Mouse (Mus musculus) liver, embryonic 14.5 days (tissue): ENCODE data around the gene Gss. TPM values are rescaled to one million over a fixed set of nuclear protein-coding genes. Genes with fewer than 3 reads are reported as not detected.

Experiments used
- ATAC-seq: fragments of 200-750 bp; cut with Nextera tagmentation; 2 replicates; pipeline ENCODE4 v1.8.0; 2017; ENCODE audit warnings: moderate number of reproducible peaks, mild to moderate bottlenecking, moderate library complexity; ENCODE audit not compliant: insufficient read depth
- DNase-seq, 3 experiments: peaks; one replicate each; pipeline ENCODE4 v3.0.0-alpha.2; 2012 to 2013; ENCODE audit warnings: low read depth in 3 of 3, low spot score in 3 of 3
- H3K27ac ChIP-seq: fragments of 300-500 bp; sonication (generic); 2 replicates; pipeline ENCODE4 v1.5.1; 2014; ENCODE audit warnings: moderate library complexity, mild to moderate bottlenecking, control low read depth, inconsistent platforms
- H3K27me3 ChIP-seq: fragments of 300-500 bp; sonication (generic); 2 replicates; pipeline ENCODE4 v1.6.1; 2014; ENCODE audit warnings: mild to moderate bottlenecking, low read length, moderate library complexity; ENCODE audit not compliant: control insufficient read depth, insufficient read depth
- H3K36me3 ChIP-seq: fragments of 300-500 bp; sonication (generic); replicated peaks from 2 replicates; pipeline ENCODE4 v1.6.1; 2014; ENCODE audit warnings: low read depth; ENCODE audit not compliant: control insufficient read depth, insufficient read depth
- H3K4me1 ChIP-seq, 2 experiments: fragments of 200-500 bp in 1 of 2; fragments of 300-500 bp in 1 of 2; sonication (generic) in 1 of 2; replicated peaks; 2 replicates each; pipeline ENCODE4 v1.6.1; 2012 to 2014; ENCODE audit warnings: antibody characterized with exemption in 1 of 2, inconsistent platforms in 1 of 2, low read length in 1 of 2; ENCODE audit not compliant: control insufficient read depth in 2 of 2, insufficient read depth in 2 of 2
- H3K4me2 ChIP-seq: fragments of 300-500 bp; sonication (generic); 2 replicates; pipeline ENCODE4 v1.6.1; 2014; ENCODE audit warnings: low read depth, mild to moderate bottlenecking, control low read depth, moderate library complexity
- H3K4me3 ChIP-seq, 2 experiments: fragments of 200-500 bp in 1 of 2; fragments of 300-500 bp in 1 of 2; sonication (generic) in 1 of 2; 2 replicates each; pipeline ENCODE4 v1.5.1; 2012 to 2014; ENCODE audit warnings: low read depth in 2 of 2, low read length in 2 of 2, mild to moderate bottlenecking in 2 of 2, control low read depth in 1 of 2, inconsistent platforms in 1 of 2, moderate library complexity in 1 of 2; ENCODE audit not compliant: insufficient read depth in 1 of 2
- H3K9ac ChIP-seq: fragments of 300-500 bp; sonication (generic); replicated peaks from 2 replicates; pipeline ENCODE4 v1.6.1; 2014; ENCODE audit warnings: mild to moderate bottlenecking, control low read depth, moderate library complexity
- H3K9me3 ChIP-seq: fragments of 300-500 bp; sonication (generic); 2 replicates; pipeline ENCODE4 v1.6.1; 2016; ENCODE audit warnings: low read length, mixed read lengths; ENCODE audit not compliant: control insufficient read depth
- CTCF ChIP-seq: IDR thresholded peaks from 2 replicates; pipeline ENCODE4 v1.5.1; 2016; ENCODE audit warnings: antibody characterized with exemption, low read depth, control low read depth
- EP300 ChIP-seq: IDR thresholded peaks from 2 replicates; pipeline ENCODE4 v1.6.1; 2016; ENCODE audit warnings: antibody characterized with exemption, low read depth
- WGBS: fragments of 180-500 bp; shearing (Covaris S2); extraction: QIAGEN DNeasy Blood & Tissue Kit; methylation state at CpG from one replicate; pipeline ENCODE4 v1.1.7; 2014; ENCODE audit not compliant: insufficient replicate concordance; 5-methylcytosine and 5-hydroxymethylcytosine counted together
- polyA plus RNA-seq, 2 experiments: library from polyadenylated mRNA; depleted of rRNA in 1 of 2; stranded (reverse) in 1 of 2; unstranded in 1 of 2; fragments of >200 nt; fragmentation: Nextera tagmentation in 1 of 2; extraction: Ambion mirVana in 1 of 2; gene quantifications; 2 replicates each; pipeline versions ENCODE4 v1.2.1 to v1.2.3; 2012 to 2014

The Gss gene
- polyA plus RNA-seq, 2 experiments: 37.9 to 64.6 TPM

GRCm38 (mm10) chr2:155635961-155636360 lies 43.4 kb upstream of the Gss start:
- no peaks in the 10 kb centered on the region for H3K9me3 ChIP-seq
- peaks cover 9% of the 10 kb centered on the region for H3K27me3 ChIP-seq
- no peak overlapping the region for H3K27ac ChIP-seq
- H3K4me1 ChIP-seq: no peaks in the 10 kb centered on the region; a peak in 1 of 4 replicates
- WGBS: 89% methylated on average over 8 of the region's 8 CpGs
- H3K4me3 ChIP-seq: no peak overlapping the region
- no peak overlapping the region for H3K4me2 ChIP-seq
- H3K9ac ChIP-seq: no peak overlapping the region
- no peak for TF ChIP-seq CTCF
- no peak for TF ChIP-seq EP300
- DNase-seq: no peak
- ATAC-seq: no peak
- peaks cover 14% of the 10 kb centered on the region for H3K36me3 ChIP-seq

- no peak overlapping the region for H3K4me2 ChIP-seq
- H3K9me3 ChIP-seq: no peaks in the 10 kb centered on the region
- H3K4me3 ChIP-seq: no peak overlapping the region
- H3K9ac ChIP-seq: no peak overlapping the region
- no peaks in the 10 kb centered on the region; a peak in 1 of 4 replicates for H3K4me1 ChIP-seq
- 77% methylated on average over 8 of the region's 8 CpGs for WGBS
- H3K36me3 ChIP-seq: peaks cover 10% of the 10 kb centered on the region
- H3K27ac ChIP-seq: no peak overlapping the region
- DNase-seq: no peak
- TF ChIP-seq EP300: no peak
- TF ChIP-seq CTCF: no peak
- peaks cover 23% of the 10 kb centered on the region for H3K27me3 ChIP-seq
- ATAC-seq: no peak
Observed at GRCm38 (mm10) chr2:155634562-155634961, 42.0 kb upstream of the Gss start.

GRCm38 (mm10) chr2:155633731-155634130 lies 41.1 kb upstream of the Gss start:
- Histone ChIP-seq H3K4me3 (no peak overlapping the region), H3K9ac (no peak overlapping the region), H3K27me3 (peaks cover 31% of the 10 kb centered on the region), H3K9me3 (no peaks in the 10 kb centered on the region), H3K4me1 (no peaks in the 10 kb centered on the region), H3K27ac (no peak overlapping the region), H3K36me3 (peaks cover 10% of the 10 kb centered on the region), H3K4me2 (no peak overlapping the region)
- 81% methylated on average over 9 of the region's 9 CpGs for WGBS
- TF ChIP-seq EP300 (no peak), CTCF (no peak)
- no peak for DNase-seq
- no peak for ATAC-seq

GRCm38 (mm10) chr2:155633121-155633520 lies 40.5 kb upstream of the Gss start:
- WGBS: 80% methylated on average over 18 of the region's 19 CpGs
- no peaks in the 10 kb centered on the region for H3K4me1 ChIP-seq
- H3K9me3 ChIP-seq: no peaks in the 10 kb centered on the region
- ATAC-seq (no peak), DNase-seq (no peak)
- no peak overlapping the region for H3K9ac ChIP-seq
- no peak overlapping the region for H3K4me3 ChIP-seq
- no peak overlapping the region for H3K4me2 ChIP-seq
- no peak overlapping the region for H3K27ac ChIP-seq
- peaks cover 10% of the 10 kb centered on the region for H3K36me3 ChIP-seq
- peaks cover 38% of the 10 kb centered on the region for H3K27me3 ChIP-seq
- TF ChIP-seq CTCF (no peak), EP300 (no peak)

- H3K4me3 ChIP-seq: no peak overlapping the region
- H3K36me3 ChIP-seq: peaks cover 10% of the 10 kb centered on the region
- no peaks in the 10 kb centered on the region for H3K4me1 ChIP-seq
- H3K27ac ChIP-seq: no peak overlapping the region
- TF ChIP-seq CTCF (no peak), EP300 (no peak)
- DNase-seq (no peak), ATAC-seq (no peak)
- no peaks in the 10 kb centered on the region for H3K9me3 ChIP-seq
- H3K27me3 ChIP-seq: peaks cover 45% of the 10 kb centered on the region
- H3K9ac ChIP-seq: no peak overlapping the region
- H3K4me2 ChIP-seq: no peak overlapping the region
- WGBS: 75% methylated on average over 30 of the region's 30 CpGs
Observed at GRCm38 (mm10) chr2:155632138-155632936, 39.7 kb upstream of the Gss start.
